Mouse (Mus musculus) liver, embryonic 11.5 days (tissue): ENCODE measurements around the gene Maml3. TPM values are rescaled to one million over a fixed set of nuclear protein-coding genes. Genes with fewer than 3 reads are reported as not detected.
A peak's percentile ranks its signal among the peaks of the same experiment; 100 is the strongest.

ENCODE experiments used
- ATAC-seq: fragments of 200-750 bp; cut with Nextera tagmentation; replicated peaks from 2 replicates; pipeline ENCODE4 v1.8.0; 2017; ENCODE audit warnings: moderate number of reproducible peaks, mild to moderate bottlenecking, moderate TSS enrichment, moderate library complexity; ENCODE audit not compliant: low FRiP score
- DNase-seq: peaks from one replicate; pipeline ENCODE4 v3.0.0-alpha.2; 2017; ENCODE audit warnings: low spot score
- H3K27ac ChIP-seq: fragments of 300-500 bp; sonication (generic); 2 replicates; pipeline ENCODE4 v1.5.1; 2014; ENCODE audit warnings: mild to moderate bottlenecking, low read depth, low read length, control low read depth
- H3K27me3 ChIP-seq: fragments of 300-500 bp; sonication (generic); replicated peaks from 2 replicates; pipeline ENCODE4 v1.6.1; 2014; ENCODE audit warnings: low read length, mixed read lengths; ENCODE audit not compliant: control insufficient read depth, insufficient read depth
- H3K36me3 ChIP-seq: fragments of 300-500 bp; sonication (generic); 2 replicates; pipeline ENCODE4 v1.6.1; 2014; ENCODE audit warnings: mild to moderate bottlenecking, low read length, moderate library complexity, mixed read lengths; ENCODE audit not compliant: control insufficient read depth, insufficient read depth
- H3K4me1 ChIP-seq: fragments of 300-500 bp; sonication (generic); replicated peaks from 2 replicates; pipeline ENCODE4 v1.6.1; 2014; ENCODE audit warnings: low read length, mixed read lengths; ENCODE audit not compliant: control insufficient read depth, insufficient read depth
- H3K4me2 ChIP-seq: fragments of 300-500 bp; sonication (generic); 2 replicates; pipeline ENCODE4 v1.6.1; 2014; ENCODE audit warnings: mild to moderate bottlenecking, control low read depth, moderate library complexity
- H3K4me3 ChIP-seq: fragments of 300-500 bp; sonication (generic); 2 replicates; pipeline ENCODE4 v1.5.1; 2014; ENCODE audit warnings: low read depth, low read length, control low read depth
- H3K9ac ChIP-seq: fragments of 300-500 bp; sonication (generic); 2 replicates; pipeline ENCODE4 v1.6.1; 2014; ENCODE audit warnings: low read depth, low read length, control low read depth
- H3K9me3 ChIP-seq: fragments of 300-500 bp; sonication (generic); 2 replicates; pipeline ENCODE4 v1.6.1; 2016; ENCODE audit warnings: low read length, inconsistent platforms, mixed read lengths; ENCODE audit not compliant: control insufficient read depth
- WGBS: fragments of 180-500 bp; shearing (Covaris S2); extraction: QIAGEN DNeasy Blood & Tissue Kit; methylation state at CpG from one replicate; pipeline ENCODE4 v1.1.7; 2014; 5-methylcytosine and 5-hydroxymethylcytosine counted together
- polyA plus RNA-seq: library from polyadenylated mRNA; unstranded; fragments of >200 nt; fragmentation: Nextera tagmentation; extraction: Ambion mirVana; gene quantifications from 2 replicates; pipeline ENCODE4 v1.2.1, GENCODE M21; 2014

The Maml3 gene
- polyA plus RNA-seq, 1 experiment from 2014 or later, result 3.1 TPM

DNA sequence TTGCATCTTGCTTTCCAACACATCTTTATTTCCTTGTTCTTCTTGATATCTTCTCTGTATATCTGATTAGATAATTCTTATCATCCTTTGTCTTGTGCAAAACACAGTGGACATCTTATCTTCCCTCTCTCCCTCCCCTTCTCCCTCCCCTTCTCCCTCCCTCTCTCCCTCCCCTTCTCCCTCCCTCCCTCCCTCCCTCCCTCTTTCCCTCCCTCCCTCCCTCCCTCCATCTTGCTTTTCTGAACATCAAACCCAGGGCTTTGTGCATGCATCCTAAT lies 365.1 kb downstream of the Maml3 start:
- ATAC-seq (no peak), DNase-seq (no peak)
- no peaks in the 10 kb centered on the region for H3K27me3 ChIP-seq
- H3K36me3 ChIP-seq, result no peaks in the 10 kb centered on the region
- H3K9ac ChIP-seq, result no peak overlapping the region
- H3K4me2 ChIP-seq, result no peak overlapping the region
- no peak overlapping the region for H3K4me3 ChIP-seq
- H3K27ac ChIP-seq, result peak overlapping the region; percentile 59; the same call in 1 of the 2 replicates
- no peaks in the 10 kb centered on the region for H3K9me3 ChIP-seq
- peaks cover 51% of the 10 kb centered on the region for H3K4me1 ChIP-seq

DNA sequence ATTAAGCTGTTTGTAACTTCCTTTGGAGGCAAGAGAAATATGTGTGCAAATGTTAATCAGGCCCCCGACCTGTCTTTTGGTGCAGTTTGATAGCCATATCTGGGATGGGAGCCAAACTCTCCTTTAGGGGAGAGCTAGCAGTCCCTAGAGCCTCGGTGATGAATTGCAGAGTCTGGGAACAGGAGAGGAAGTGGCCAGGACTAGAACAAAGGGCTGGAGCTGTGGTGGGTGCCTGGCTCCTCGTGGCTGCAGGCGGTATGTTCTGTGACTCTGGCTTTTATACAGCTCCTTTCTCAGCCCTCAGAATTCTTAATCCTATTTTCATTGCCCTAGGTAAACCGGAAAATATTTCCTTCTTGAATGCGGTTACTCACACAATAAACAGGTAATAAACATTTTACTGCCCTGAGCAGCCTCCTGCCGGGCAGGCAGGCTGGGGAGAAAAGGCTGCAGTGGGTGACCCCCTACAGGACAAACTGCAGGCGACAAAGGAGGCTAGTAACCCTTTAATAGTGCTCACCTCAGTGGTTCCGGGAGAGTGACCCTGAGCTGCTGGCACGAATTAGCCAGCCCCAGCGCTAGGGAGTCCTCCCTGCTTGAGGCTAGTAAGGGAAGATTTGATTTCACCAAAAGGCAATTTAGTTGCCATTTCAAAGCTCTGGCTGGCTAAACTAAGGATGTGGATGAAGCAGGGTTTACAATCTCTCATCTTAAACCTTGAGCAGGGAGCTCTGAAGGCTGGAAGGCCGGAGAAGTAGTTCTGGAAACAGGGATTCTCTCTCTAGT lies 365.6 kb downstream of the Maml3 start:
- WGBS, result 17% methylated on average over 12 of the region's 12 CpGs
- Histone ChIP-seq H3K9ac (no peak overlapping the region), H3K27me3 (no peaks in the 10 kb centered on the region), H3K27ac (peak overlapping the region; percentile 59), H3K9me3 (no peaks in the 10 kb centered on the region), H3K4me2 (peak overlapping the region; percentile 18; the same call in 1 of the 2 replicates), H3K36me3 (no peaks in the 10 kb centered on the region), H3K4me3 (no peak overlapping the region), H3K4me1 (peaks cover 46% of the 10 kb centered on the region)
- ATAC-seq, result no peak
- no peak for DNase-seq

DNA sequence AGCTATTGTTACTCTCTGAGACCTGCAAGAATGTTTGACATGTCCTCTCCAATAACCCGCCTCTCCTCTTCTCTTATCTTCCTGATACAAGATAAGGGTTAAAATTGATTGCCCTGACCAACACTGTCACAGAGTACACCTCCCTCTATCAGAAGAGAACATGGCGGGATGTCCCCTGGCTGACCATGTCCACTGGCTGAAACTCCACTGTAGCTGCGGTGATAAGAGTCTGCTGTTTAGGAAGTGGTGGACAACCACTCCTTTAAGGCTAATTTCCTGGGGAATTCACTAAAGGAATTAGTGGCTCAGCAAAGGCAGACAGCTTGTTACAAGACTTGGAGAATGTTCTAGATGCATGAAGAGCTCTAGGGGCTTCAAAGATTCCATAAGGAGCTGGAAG lies 371.2 kb downstream of the Maml3 start:
- WGBS, result 39% methylated on average over 3 of the region's 3 CpGs
- H3K36me3 ChIP-seq, result no peaks in the 10 kb centered on the region
- H3K4me2 ChIP-seq, result no peak overlapping the region
- H3K27me3 ChIP-seq, result no peaks in the 10 kb centered on the region
- DNase-seq, result no peak
- no peak overlapping the region for H3K9ac ChIP-seq
- H3K27ac ChIP-seq, result peak overlapping the region; percentile 47; the same call in 1 of the 2 replicates
- peaks cover 37% of the 10 kb centered on the region for H3K4me1 ChIP-seq
- no peaks in the 10 kb centered on the region for H3K9me3 ChIP-seq
- no peak overlapping the region for H3K4me3 ChIP-seq
- ATAC-seq, result no peak

DNA sequence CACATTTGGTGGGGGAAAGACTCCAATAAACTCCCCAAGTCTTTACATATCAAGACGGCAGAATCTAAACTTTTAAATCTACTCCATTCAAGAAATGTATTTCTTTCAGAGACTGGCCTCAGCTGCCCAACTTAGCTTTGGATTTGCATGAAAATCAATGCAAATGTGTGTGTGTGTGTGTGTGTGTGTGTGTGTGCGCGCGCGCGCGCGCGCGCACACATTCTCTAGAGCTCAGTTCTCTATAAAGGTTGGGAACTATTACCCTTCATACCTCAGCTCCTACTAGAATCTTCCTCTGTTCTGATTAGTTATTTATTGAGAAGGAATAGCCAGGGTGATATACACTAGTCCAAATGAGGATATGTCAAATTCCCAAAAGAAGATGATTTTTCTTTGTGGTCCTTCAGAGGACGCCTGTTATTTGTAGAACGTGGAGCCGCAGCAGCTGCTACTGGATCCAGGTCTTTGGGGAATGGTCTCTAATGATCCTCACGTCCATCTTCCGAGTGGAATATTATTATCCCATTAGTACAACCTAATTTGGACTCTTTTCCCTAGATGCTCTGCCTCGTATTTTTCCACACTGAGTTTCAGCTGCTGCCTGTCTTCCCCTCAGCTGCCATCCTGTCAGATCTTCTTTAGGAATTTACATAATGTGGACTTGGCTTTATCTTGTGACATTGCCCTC lies 372.8 kb downstream of the Maml3 start:
- 90% methylated on average over 16 of the region's 16 CpGs for WGBS
- Histone ChIP-seq H3K27ac (no peak overlapping the region), H3K36me3 (no peaks in the 10 kb centered on the region), H3K9me3 (no peaks in the 10 kb centered on the region), H3K4me3 (no peak overlapping the region), H3K4me2 (no peak overlapping the region), H3K9ac (no peak overlapping the region), H3K4me1 (peaks cover 42% of the 10 kb centered on the region), H3K27me3 (no peaks in the 10 kb centered on the region)
- DNase-seq (no peak), ATAC-seq (no peak)

GRCm38 (mm10) chr3:51730662-51731061 lies 374.2 kb downstream of the Maml3 start:
- no peaks in the 10 kb centered on the region for H3K9me3 ChIP-seq
- 63% methylated on average over 7 of the region's 7 CpGs for WGBS
- ATAC-seq (no peak), DNase-seq (no peak)
- H3K27ac ChIP-seq, result no peak overlapping the region
- H3K4me3 ChIP-seq, result no peak overlapping the region
- no peaks in the 10 kb centered on the region for H3K36me3 ChIP-seq
- peaks cover 54% of the 10 kb centered on the region for H3K4me1 ChIP-seq
- H3K9ac ChIP-seq, result no peak overlapping the region
- H3K4me2 ChIP-seq, result no peak overlapping the region
- H3K27me3 ChIP-seq, result no peaks in the 10 kb centered on the region

- Histone ChIP-seq H3K36me3 (no peaks in the 10 kb centered on the region), H3K27me3 (no peaks in the 10 kb centered on the region), H3K4me2 (peak overlapping the region; percentile 54), H3K9me3 (no peaks in the 10 kb centered on the region), H3K4me1 (peaks cover 61% of the 10 kb centered on the region), H3K27ac (peak overlapping the region; percentile 74), H3K9ac (0 out of 2 replicates have a peak overlapping the region, but pooled peaks have one; percentile 32), H3K4me3 (no peak overlapping the region)
- 64% methylated on average over 14 of the region's 14 CpGs for WGBS
- DNase-seq (no peak), ATAC-seq (no peak)
Measured at GRCm38 (mm10) chr3:51729109-51729918, 375.6 kb downstream of the Maml3 start.

- no peaks in the 10 kb centered on the region for H3K36me3 ChIP-seq
- DNase-seq, result no peak
- peaks cover 57% of the 10 kb centered on the region for H3K4me1 ChIP-seq
- H3K27me3 ChIP-seq, result no peaks in the 10 kb centered on the region
- H3K4me3 ChIP-seq, result no peak overlapping the region
- no peaks in the 10 kb centered on the region for H3K9me3 ChIP-seq
- peak; percentile 97 for ATAC-seq
- peak overlapping the region; percentile 54 for H3K4me2 ChIP-seq
- peak overlapping the region; percentile 74 for H3K27ac ChIP-seq
- 17% methylated on average over 12 of the region's 12 CpGs for WGBS
- peak overlapping the region; percentile 32; the same call in 1 of the 2 replicates for H3K9ac ChIP-seq
Measured at GRCm38 (mm10) chr3:51728456-51728855, 376.4 kb downstream of the Maml3 start.

DNA sequence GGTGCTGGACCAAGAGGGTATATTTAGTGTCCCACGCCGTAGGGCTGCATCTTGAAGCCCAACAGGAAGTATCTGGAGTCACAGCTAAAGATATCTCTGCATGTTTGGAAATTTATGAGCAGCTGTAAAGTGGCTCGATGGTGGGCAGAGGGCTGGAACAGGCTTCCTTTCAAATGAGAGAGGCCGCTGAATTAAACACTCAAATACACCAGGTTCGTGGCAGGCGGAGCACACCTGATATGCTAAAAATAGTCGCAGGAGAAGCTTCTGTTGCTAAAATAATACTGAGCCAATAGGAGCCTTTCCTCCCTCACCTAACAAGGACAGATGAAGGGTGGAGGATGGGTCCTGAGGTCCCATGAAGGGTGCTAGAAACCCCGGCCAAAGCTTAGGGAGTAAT lies 376.9 kb downstream of the Maml3 start:
- no peak overlapping the region for H3K4me3 ChIP-seq
- H3K4me2 ChIP-seq, result peak overlapping the region; percentile 54
- DNase-seq (no peak), ATAC-seq (peak; percentile 73)
- no peaks in the 10 kb centered on the region for H3K9me3 ChIP-seq
- no peaks in the 10 kb centered on the region for H3K36me3 ChIP-seq
- H3K27ac ChIP-seq, result peak overlapping the region; percentile 74
- no peaks in the 10 kb centered on the region for H3K27me3 ChIP-seq
- H3K4me1 ChIP-seq, result peaks cover 55% of the 10 kb centered on the region
- H3K9ac ChIP-seq, result peak overlapping the region; percentile 4; the same call in 1 of the 2 replicates
- 18% methylated on average over 8 of the region's 8 CpGs for WGBS
